Mouse (Mus musculus) small intestine, adult 2 months (tissue): ENCODE data around the gene Tbxa2r.

Experiments used
- CTCF ChIP-seq: fragments of 200-500 bp; IDR thresholded peaks from 2 replicates; pipeline ENCODE4 v1.5.1; 2012; ENCODE audit warnings: low read depth, mild to moderate bottlenecking, control low read depth, inconsistent platforms, low read length, moderate library complexity, mixed read lengths; ENCODE audit not compliant: insufficient replicate concordance, insufficient read length; ENCODE audit errors: extremely low read depth
- POLR2A ChIP-seq: fragments of 200-500 bp; IDR thresholded peaks from 2 replicates; pipeline ENCODE4 v1.6.1; 2012; ENCODE audit warnings: low read depth, mild to moderate bottlenecking, control low read depth, inconsistent platforms, low read length, moderate library complexity

- TF ChIP-seq CTCF: no peak
- TF ChIP-seq POLR2A: no peak
Observed at GRCm38 (mm10) chr10:81302781-81303218, 25.7 kb upstream of the Tbxa2r start.
